8 mouse cellular contexts compared by ENCODE assay signal in genomic region chr4:144892133-144892936, GRCm38 (mm10). TPM values are rescaled to one million over a fixed set of nuclear protein-coding genes. Genes with fewer than 3 reads are reported as not detected.
DNase-seq lines count a peak whose midpoint lies in the region; ATAC-seq and TF ChIP-seq lines count a peak whose summit lies in the region.

Gene Dhrs3 (plus strand): TSS chr4:144892827.

- peak within 1 kb of the TSS; percentile 50 for H3K9ac ChIP-seq in forebrain, embryonic 13.5 days
- peak within 1 kb of the TSS; percentile 81 for H3K9ac ChIP-seq in heart, postnatal 0 days (replicated peaks; ENCODE audit: low read depth, low read length)
- H3K9ac ChIP-seq in neural tube, embryonic 14.5 days (replicated peaks; ENCODE audit: low read depth, low read length): peak within 1 kb of the TSS; percentile 39

- no peak within 1 kb of the TSS for H3K27ac ChIP-seq in forebrain, embryonic 13.5 days
- H3K27ac ChIP-seq in heart, postnatal 0 days (ENCODE audit: low read depth): peak within 1 kb of the TSS; percentile 70
- 0 out of 2 replicates have a peak within 1 kb of the TSS, but pooled peaks have one; percentile 16 for H3K27ac ChIP-seq in neural tube, embryonic 14.5 days (ENCODE audit: low read depth, low read length)

- H3K27me3 ChIP-seq in forebrain, embryonic 13.5 days: peaks cover 49% of the 10 kb centered on the region
- no peaks in the 10 kb centered on the region for H3K27me3 ChIP-seq in heart, postnatal 0 days (ENCODE audit: control insufficient read depth, insufficient read depth, low read length)
- 0 out of 2 replicates have a peak, but pooled peaks cover 4% of the 10 kb centered on the region for H3K27me3 ChIP-seq in neural tube, embryonic 14.5 days (ENCODE audit: control insufficient read depth, insufficient read depth, low read length)

- peak; percentile 64 for ATAC-seq in CD4-positive, CD25-positive, alpha-beta regulatory T cell, adult 4 months
- peak; percentile 77 for ATAC-seq in forebrain, embryonic 13.5 days
- peak; percentile 69 for ATAC-seq in heart, postnatal 0 days (ENCODE audit: insufficient read depth, low read depth)
- peak; percentile 70 for ATAC-seq in neural tube, embryonic 14.5 days (ENCODE audit: low read depth)

- TF ChIP-seq CTCF in heart, postnatal 0 days (IDR thresholded peaks at IDR 0.05; ENCODE audit: low read depth): no peak

- DNase-seq in c-Kit-positive CD71-positive TER-119-positive erythroid progenitor cells, embryonic 14.5 days (ENCODE audit: low spot score): peak; percentile 62
- DNase-seq in heart, postnatal 0 days (ENCODE audit: low spot score): peak; percentile 75
- peak; percentile 91 to 95 for DNase-seq in kidney, postnatal 4 days
- peak; percentile 91 to 93 for DNase-seq in lung, adult 18-20 months
- DNase-seq in testis, postnatal 10 days (ENCODE audit: low spot score): peak; percentile 83

- H3K4me3 ChIP-seq in forebrain, embryonic 13.5 days: peak within 1 kb of the TSS; percentile 48
- H3K4me3 ChIP-seq in heart, postnatal 0 days (ENCODE audit: low read depth, low read length): peak within 1 kb of the TSS; percentile 78
- peak within 1 kb of the TSS; percentile 39 for H3K4me3 ChIP-seq in neural tube, embryonic 14.5 days (ENCODE audit: low read depth, low read length)

- peak within 1 kb of the TSS; percentile 87 for H3K4me2 ChIP-seq in forebrain, embryonic 13.5 days
- H3K4me2 ChIP-seq in heart, postnatal 0 days (ENCODE audit: low read depth, low read length): peak within 1 kb of the TSS; percentile 96
- H3K4me2 ChIP-seq in neural tube, embryonic 14.5 days (ENCODE audit: low read depth, low read length): peak within 1 kb of the TSS; percentile 92

- under 1% methylated on average over 54 of the region's 55 CpGs for WGBS in forebrain, embryonic 13.5 days
- WGBS in heart, postnatal 0 days: 2% methylated on average over 55 of the region's 55 CpGs
- WGBS in neural tube, embryonic 14.5 days: under 1% methylated on average over 55 of the region's 55 CpGs

- no peaks in the 10 kb centered on the region for H3K9me3 ChIP-seq in forebrain, embryonic 13.5 days (replicated peaks)
- H3K9me3 ChIP-seq in heart, postnatal 0 days (replicated peaks; ENCODE audit: control insufficient read depth, low read length): no peaks in the 10 kb centered on the region
- no peaks in the 10 kb centered on the region for H3K9me3 ChIP-seq in neural tube, embryonic 14.5 days (ENCODE audit: control insufficient read depth, low read length)

- no peaks in the 10 kb centered on the region for H3K36me3 ChIP-seq in forebrain, embryonic 13.5 days (ENCODE audit: poor library complexity, severe bottlenecking)
- H3K36me3 ChIP-seq in heart, postnatal 0 days (replicated peaks; ENCODE audit: control insufficient read depth, insufficient read depth, low read length): no peaks in the 10 kb centered on the region
- no peaks in the 10 kb centered on the region for H3K36me3 ChIP-seq in neural tube, embryonic 14.5 days (ENCODE audit: control insufficient read depth, insufficient read depth, low read length)

- 0 out of 2 replicates have a peak, but pooled peaks have one; percentile 54 for TF ChIP-seq EP300 in heart, postnatal 0 days (IDR thresholded peaks at IDR 0.05; ENCODE audit: low read depth)

- H3K4me1 ChIP-seq in forebrain, embryonic 13.5 days: peaks cover 24% of the 10 kb centered on the region
- H3K4me1 ChIP-seq in heart, postnatal 0 days (ENCODE audit: control insufficient read depth, insufficient read depth): peaks cover 17% of the 10 kb centered on the region
- H3K4me1 ChIP-seq in neural tube, embryonic 14.5 days (ENCODE audit: control insufficient read depth, insufficient read depth, low read length): peaks cover 16% of the 10 kb centered on the region; the same call in 1 of the 2 replicates

RNA-seq across cellular contexts. Expression of gene Dhrs3, which starts in this region (rescaled TPM):
- 100 to 1,000 TPM in 1 of 2 experiments, 10 to 100 TPM in 1; 64.4 to 105 TPM for polyA plus RNA-seq in CD4-positive, CD25-positive, alpha-beta regulatory T cell, adult 4 months (2017; shearing (Covaris generic))
- 5.9 and 6.8 TPM in 2 replicates for polyA plus RNA-seq in forebrain, embryonic 13.5 days (2015; fragmentation: Nextera tagmentation; extraction: Ambion mirVana)
- total RNA-seq in heart, postnatal 0 days (2014; rRNA removed; ENCODE audit: low replicate concordance): 17.3 and 45.0 TPM in 2 replicates
- polyA plus RNA-seq in heart, postnatal 0 days (2015; fragmentation: Nextera tagmentation; extraction: Ambion mirVana): 39.0 and 46.6 TPM in 2 replicates
- 17.0 and 30.8 TPM in 2 replicates for polyA plus RNA-seq in neural tube, embryonic 14.5 days (2014; fragmentation: Nextera tagmentation; extraction: Ambion mirVana)
